Mouse (Mus musculus) G1E (cell line): ENCODE results near the gene Ddr2.

Experiments
- CTCF ChIP-seq: IDR thresholded peaks from 2 replicates; pipeline ENCODE4 v1.5.1; 2012; ENCODE audit warnings: low read depth, low read length, inconsistent platforms, mixed read lengths
- GATA2 ChIP-seq: IDR thresholded peaks from 2 replicates; pipeline ENCODE4 v1.6.1; 2012; ENCODE audit warnings: low read depth, low read length, inconsistent platforms, borderline replicate concordance
- TAL1 ChIP-seq: conservative IDR thresholded peaks from 2 replicates; pipeline ENCODE4 v1.6.1; 2012; ENCODE audit warnings: low read depth, low read length, inconsistent platforms, mixed read lengths

DNA sequence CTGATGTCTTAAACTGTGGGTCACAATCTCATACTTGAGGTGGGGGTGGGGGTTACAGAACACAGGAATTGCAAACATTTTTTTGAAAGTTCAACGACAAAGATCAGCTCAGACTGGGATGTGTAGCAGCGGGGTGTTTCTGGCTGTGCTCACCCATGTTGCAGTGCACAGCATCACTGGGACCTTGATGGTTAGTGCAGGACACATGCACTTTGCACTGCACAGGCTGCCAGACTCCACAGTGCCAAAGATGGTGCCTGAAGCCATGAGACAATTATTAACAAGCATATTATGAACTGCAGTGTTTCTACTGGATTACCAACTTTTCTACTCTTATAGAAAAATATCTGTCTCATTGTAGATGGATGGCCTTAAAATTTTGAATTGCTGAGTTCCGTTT lies 78.9 kb downstream of the Ddr2 start:
- TF ChIP-seq CTCF: no peak
- TF ChIP-seq TAL1: no peak
- no peak for TF ChIP-seq GATA2
